Mouse (Mus musculus) thymus, adult 18-20 months (tissue): Measurements from ENCODE around the gene Atxn10.

Source experiments
- DNase-seq, 2 experiments: peaks; one replicate each; pipeline ENCODE4 v3.0.0; 2022; ENCODE audit warnings: mixed read lengths in 2 of 2

Atxn10 gene

GRCm38 (mm10) chr15:85479365-85479764 is 143.3 kb downstream of the Atxn10 start:
- no peak for DNase-seq

GRCm38 (mm10) chr15:85479919-85480318 is 143.9 kb downstream of the Atxn10 start:
- DNase-seq, result no peak

- DNase-seq, result no peak
Measured at GRCm38 (mm10) chr15:85480630-85481029, 144.6 kb downstream of the Atxn10 start.

GRCm38 (mm10) chr15:85488900-85489299 is 152.9 kb downstream of the Atxn10 start:
- DNase-seq, result no peak

GRCm38 (mm10) chr15:85489751-85490150 is 153.7 kb downstream of the Atxn10 start:
- DNase-seq, result no peak

- no peak for DNase-seq
Measured at GRCm38 (mm10) chr15:85494163-85494621, 158.1 kb downstream of the Atxn10 start.

GRCm38 (mm10) chr15:85497548-85497947 is 161.5 kb downstream of the Atxn10 start:
- DNase-seq, result no peak

GRCm38 (mm10) chr15:85497981-85498475 is 162.0 kb downstream of the Atxn10 start:
- DNase-seq, result no peak

GRCm38 (mm10) chr15:85500267-85500666 is 164.2 kb downstream of the Atxn10 start:
- DNase-seq, result no peak

- no peak for DNase-seq
Measured at GRCm38 (mm10) chr15:85503127-85503526, 167.1 kb downstream of the Atxn10 start, which contains the start of gene 7530416G11Rik. Gene 7530416G11Rik (minus strand): TSS chr15:85503227.

- no peak for DNase-seq
Measured at GRCm38 (mm10) chr15:85505118-85505925, 169.3 kb downstream of the Atxn10 start.

- no peak for DNase-seq
Measured at GRCm38 (mm10) chr15:85506680-85507079, 170.6 kb downstream of the Atxn10 start.

- no peak for DNase-seq
Measured at GRCm38 (mm10) chr15:85507370-85508014, 171.4 kb downstream of the Atxn10 start.
